Mouse (Mus musculus) kidney, postnatal 0 days (tissue): ENCODE data around the gene Gm20865. TPM values are rescaled to one million over a fixed set of nuclear protein-coding genes. Genes with fewer than 3 reads are reported as not detected.
"Not testable (repeated sequence)": the region's sequence is repeated elsewhere in the genome, so short reads cannot be mapped to it uniquely, and the experiment has no call there.

Source experiments
- ATAC-seq: fragments of 200-750 bp; cut with Nextera tagmentation; replicated peaks from 2 replicates; pipeline ENCODE4 v1.8.0; 2017; ENCODE audit warnings: low read depth, moderate number of reproducible peaks, moderate TSS enrichment, moderate library complexity; ENCODE audit not compliant: low FRiP score
- DNase-seq: peaks from one replicate; pipeline ENCODE4 v3.0.0-alpha.2; 2016; ENCODE audit warnings: low spot score
- H3K27ac ChIP-seq: fragments of 300-500 bp; sonication (generic); 2 replicates; pipeline ENCODE4 v1.5.1; 2014; ENCODE audit warnings: mild to moderate bottlenecking
- H3K27me3 ChIP-seq: fragments of 300-500 bp; sonication (generic); 2 replicates; pipeline ENCODE4 v1.6.1; 2014; ENCODE audit warnings: low read length, mixed read lengths; ENCODE audit not compliant: insufficient read depth
- H3K36me3 ChIP-seq: fragments of 300-500 bp; sonication (generic); 2 replicates; pipeline ENCODE4 v1.6.1; 2014; ENCODE audit warnings: low read length, mixed read lengths; ENCODE audit not compliant: insufficient read depth
- H3K4me1 ChIP-seq: fragments of 300-500 bp; sonication (generic); replicated peaks from 2 replicates; pipeline ENCODE4 v1.6.1; 2014; ENCODE audit warnings: antibody characterized with exemption, low read length, mixed read lengths; ENCODE audit not compliant: insufficient read depth
- H3K4me2 ChIP-seq: fragments of 300-500 bp; sonication (generic); 2 replicates; pipeline ENCODE4 v1.6.1; 2014; ENCODE audit warnings: mild to moderate bottlenecking, low read length, moderate library complexity, mixed read lengths
- H3K4me3 ChIP-seq: fragments of 300-500 bp; sonication (generic); replicated peaks from 2 replicates; pipeline ENCODE4 v1.5.1; 2014; ENCODE audit warnings: low read depth, low read length
- H3K9ac ChIP-seq: fragments of 300-500 bp; sonication (generic); 2 replicates; pipeline ENCODE4 v1.6.1; 2014; ENCODE audit warnings: low read depth, low read length
- H3K9me3 ChIP-seq: fragments of 300-500 bp; sonication (generic); replicated peaks from 2 replicates; pipeline ENCODE4 v1.6.1; 2016; ENCODE audit warnings: low read length, inconsistent platforms, mixed read lengths
- WGBS: fragments of 180-500 bp; shearing (Covaris S2); extraction: QIAGEN DNeasy Blood & Tissue Kit; methylation state at CpG from one replicate; pipeline ENCODE4 v1.1.7; 2014; 5-methylcytosine and 5-hydroxymethylcytosine counted together
- polyA plus RNA-seq: library from polyadenylated mRNA; unstranded; fragments of >200 nt; fragmentation: Nextera tagmentation; extraction: Ambion mirVana; gene quantifications from 2 replicates; pipeline ENCODE4 v1.2.1, GENCODE M21; 2015

Gm20865 gene
- not detected in 2 replicates for polyA plus RNA-seq

- not testable (repeated sequence) for DNase-seq, H3K9me3 ChIP-seq, H3K4me1 ChIP-seq, H3K27me3 ChIP-seq, H3K36me3 ChIP-seq, H3K27ac ChIP-seq, H3K9ac ChIP-seq, H3K4me2 ChIP-seq, H3K4me3 ChIP-seq, ATAC-seq
- WGBS, result no CpG with 5 or more reads among the region's 3 CpGs
Observed at GRCm38 (mm10) chrY:21241275-21241674, at the start of gene Gm20865. Gene Gm20865 (plus strand): TSS chrY:21241575.

Other genes starting within 250 kb of the Gm20865 start
- gene Gm29866, start 247.9 kb upstream of the Gm20865 start, polyA plus RNA-seq, result not detected in 2 replicates
- not detected in 2 replicates for gene Gm20909, start 77.0 kb upstream of the Gm20865 start, polyA plus RNA-seq